Mouse (Mus musculus): ENCODE data around the gene Ppm1h. TPM values are rescaled to one million over a fixed set of nuclear protein-coding genes. Genes with fewer than 3 reads are reported as not detected.
"Not testable (repeated sequence)": the region's sequence is repeated elsewhere in the genome, so short reads cannot be mapped to it uniquely, and the experiment has no call there.

Ppm1h gene
- polyA plus RNA-seq, 1 experiment from 2014 or later = 31.2 TPM

DNA sequence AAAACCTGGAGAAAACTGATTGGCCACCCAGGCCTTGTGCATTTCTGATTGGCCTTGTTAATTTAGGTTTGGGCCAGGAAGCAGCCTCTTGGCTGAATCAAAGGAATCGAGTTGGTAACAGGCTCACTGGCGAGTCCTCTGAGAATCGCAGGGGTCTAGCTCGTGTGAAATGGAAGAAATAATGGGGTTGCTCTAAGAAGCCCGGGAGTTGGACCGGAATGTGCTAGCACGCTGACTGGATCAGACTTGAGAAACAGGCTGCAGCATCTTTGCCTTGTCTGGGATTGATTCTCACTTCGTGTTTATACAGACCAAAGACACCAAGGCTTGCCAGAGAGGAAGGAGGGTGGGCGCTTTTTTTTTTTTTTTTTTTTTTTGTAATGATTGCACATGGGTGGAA lies 282.9 kb downstream of the Ppm1h start:
- WGBS = 59% methylated on average over 9 of the region's 9 CpGs
- Histone ChIP-seq H3K36me3 (no peaks in the 10 kb centered on the region), H3K4me3 (no peak overlapping the region), H3K4me1 (replicated peaks) (peaks cover 33% of the 10 kb centered on the region), H3K4me2 (no peak overlapping the region), H3K9me3 (no peaks in the 10 kb centered on the region), H3K27me3 (no peaks in the 10 kb centered on the region), H3K9ac (no peak overlapping the region), H3K27ac (replicated peaks) (no peak overlapping the region)
- ATAC-seq (ENCODE audit: low FRiP score, low read depth) = no peak

DNA sequence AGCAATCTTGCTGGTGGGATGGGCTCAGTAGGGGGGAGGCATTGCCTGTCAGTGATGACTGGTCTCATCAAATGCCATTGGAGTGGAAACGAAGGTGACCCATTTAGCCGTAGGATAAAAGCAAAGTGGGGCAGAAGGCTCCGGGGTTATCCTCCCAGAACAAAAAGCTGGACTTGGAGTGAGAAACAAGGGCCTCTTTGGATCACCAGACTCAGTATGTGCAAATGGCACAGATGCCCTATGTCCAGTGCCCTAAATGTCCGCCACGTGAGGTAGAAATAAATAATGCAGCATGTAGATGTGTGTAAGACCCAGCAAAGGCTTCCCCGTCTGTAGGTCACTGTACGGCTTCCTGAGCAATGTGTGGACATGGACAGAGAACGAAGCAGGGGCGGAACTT lies 284.1 kb downstream of the Ppm1h start:
- no peaks in the 10 kb centered on the region for H3K36me3 ChIP-seq
- no peaks in the 10 kb centered on the region for H3K9me3 ChIP-seq
- H3K4me2 ChIP-seq = no peak overlapping the region
- no peak overlapping the region for H3K4me3 ChIP-seq
- peaks cover 33% of the 10 kb centered on the region for H3K4me1 ChIP-seq (replicated peaks)
- no peak overlapping the region for H3K9ac ChIP-seq
- 53% methylated on average over 9 of the region's 9 CpGs for WGBS
- H3K27me3 ChIP-seq = no peaks in the 10 kb centered on the region
- no peak overlapping the region for H3K27ac ChIP-seq (replicated peaks)
- ATAC-seq (ENCODE audit: low FRiP score, low read depth) = no peak

DNA sequence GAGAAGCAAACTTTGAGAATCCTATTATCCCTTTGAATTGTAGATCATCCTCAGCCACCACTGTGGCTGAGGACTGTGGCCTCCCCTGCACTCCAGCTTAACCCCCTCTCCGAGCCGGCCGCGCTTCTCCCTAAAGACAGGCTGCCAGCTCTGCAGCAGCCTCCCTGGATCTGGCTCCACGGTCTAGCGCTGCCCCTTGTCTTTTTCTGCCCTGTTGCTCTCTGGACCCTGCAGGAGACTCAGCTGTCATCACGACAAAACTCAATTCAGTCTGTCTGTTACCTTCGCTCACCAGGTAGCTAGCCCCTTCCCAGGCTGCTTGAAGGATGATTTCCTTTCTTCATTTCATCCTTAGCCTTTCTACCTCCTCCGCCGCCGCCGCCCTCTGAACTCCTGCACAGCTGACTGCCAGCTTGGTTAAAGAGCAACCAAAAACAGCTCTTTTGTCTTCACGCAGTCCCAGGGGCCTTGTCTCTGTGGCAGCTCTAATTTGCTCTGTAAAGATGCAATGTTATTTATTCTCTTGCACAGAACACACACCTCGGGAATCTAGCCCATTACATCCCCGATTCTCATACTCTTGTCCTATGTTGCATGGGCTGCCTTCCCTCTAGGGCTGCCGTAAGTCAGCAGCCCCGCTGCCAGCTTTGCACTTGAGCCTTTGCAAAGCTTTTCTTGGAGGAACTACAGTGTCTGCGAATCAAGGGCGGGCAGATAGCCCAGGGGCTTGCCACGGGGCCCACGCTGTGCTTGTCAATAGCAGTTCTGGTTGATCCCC lies 285.1 kb downstream of the Ppm1h start:
- ATAC-seq (ENCODE audit: low FRiP score, low read depth) = peak; percentile 54
- Histone ChIP-seq H3K27me3 (no peaks in the 10 kb centered on the region), H3K4me2 (peak overlapping the region; percentile 52), H3K27ac (replicated peaks) (peak overlapping the region; percentile 71), H3K36me3 (no peaks in the 10 kb centered on the region), H3K4me1 (replicated peaks) (peaks cover 33% of the 10 kb centered on the region), H3K4me3 (peak overlapping the region; percentile 6), H3K9me3 (no peaks in the 10 kb centered on the region), H3K9ac (peak overlapping the region; percentile 21)
- WGBS = 1% methylated on average over 21 of the region's 21 CpGs

DNA sequence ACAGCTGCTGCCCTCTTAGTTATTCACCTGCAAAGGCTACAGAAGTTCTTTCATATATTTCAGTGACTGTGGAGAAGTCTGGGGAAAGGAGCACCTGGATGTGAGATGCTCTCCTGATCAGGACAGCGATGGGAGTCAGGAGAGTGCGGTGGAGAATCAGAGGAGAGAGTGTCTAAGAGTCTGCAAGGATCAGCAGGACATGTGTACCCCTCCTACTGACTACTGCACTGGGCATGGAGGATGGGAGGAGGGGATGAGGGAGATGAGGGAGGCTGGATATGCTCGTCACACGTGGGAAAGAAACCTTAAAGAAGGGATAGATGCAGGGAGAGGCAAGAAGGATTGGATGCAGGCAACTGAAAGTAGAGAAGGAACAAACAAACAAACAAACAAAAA lies 285.7 kb downstream of the Ppm1h start:
- H3K36me3 ChIP-seq = no peaks in the 10 kb centered on the region
- peaks cover 33% of the 10 kb centered on the region for H3K4me1 ChIP-seq (replicated peaks)
- H3K9me3 ChIP-seq = no peaks in the 10 kb centered on the region
- ATAC-seq (ENCODE audit: low FRiP score, low read depth) = peak; percentile 23; the same call in 1 of the 2 replicates
- 0 out of 2 replicates have a peak overlapping the region, but pooled peaks have one; percentile 21 for H3K9ac ChIP-seq
- no peaks in the 10 kb centered on the region for H3K27me3 ChIP-seq
- peak overlapping the region; percentile 52 for H3K4me2 ChIP-seq
- peak overlapping the region; percentile 71 for H3K27ac ChIP-seq (replicated peaks)
- 17% methylated on average over 4 of the region's 4 CpGs for WGBS
- H3K4me3 ChIP-seq = 0 out of 2 replicates have a peak overlapping the region, but pooled peaks have one; percentile 6

- whole genome bisulfite sequencing = 47% methylated on average over 5 of the region's 5 CpGs
- not testable (repeated sequence) for ATAC-seq (ENCODE audit: low FRiP score, low read depth); H3K9me3 ChIP-seq; H3K27ac ChIP-seq (replicated peaks); H3K4me2 ChIP-seq; H3K4me3 ChIP-seq; H3K9ac ChIP-seq; H3K36me3 ChIP-seq; H3K27me3 ChIP-seq
- H3K4me1 ChIP-seq (replicated peaks) = peaks cover 30% of the 10 kb centered on the region
Observed at GRCm38 (mm10) chr10:122965650-122966049, 287.1 kb downstream of the Ppm1h start.

DNA sequence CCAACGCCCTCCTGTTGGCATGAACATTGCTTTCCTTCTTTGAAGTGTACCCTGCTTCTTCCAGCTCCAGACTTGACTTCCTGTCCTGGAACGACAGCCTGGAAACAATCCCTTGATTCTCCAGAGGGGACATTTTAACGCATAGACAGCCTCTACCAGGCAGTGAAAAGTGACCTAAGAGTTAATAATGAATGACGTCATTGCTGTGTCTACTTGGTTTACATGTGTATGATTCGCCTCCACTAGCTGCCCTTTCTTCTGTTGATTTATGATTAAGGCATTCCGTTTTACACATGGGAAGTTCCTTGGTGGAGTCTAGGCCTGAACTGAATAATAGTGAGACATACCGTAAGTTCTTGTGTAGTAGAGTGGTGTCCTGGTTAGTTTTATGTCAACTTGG lies 287.9 kb downstream of the Ppm1h start:
- WGBS = 74% methylated on average over 7 of the region's 7 CpGs
- Histone ChIP-seq H3K4me2 (no peak overlapping the region), H3K27ac (replicated peaks) (no peak overlapping the region), H3K27me3 (no peaks in the 10 kb centered on the region), H3K4me3 (no peak overlapping the region), H3K9me3 (no peaks in the 10 kb centered on the region), H3K4me1 (replicated peaks) (peaks cover 28% of the 10 kb centered on the region), H3K9ac (no peak overlapping the region), H3K36me3 (no peaks in the 10 kb centered on the region)
- ATAC-seq (ENCODE audit: low FRiP score, low read depth) = no peak

- ATAC-seq (ENCODE audit: low FRiP score, low read depth) = no peak
- Histone ChIP-seq H3K4me2 (no peak overlapping the region), H3K4me1 (replicated peaks) (0 out of 2 replicates have a peak, but pooled peaks cover 3% of the 10 kb centered on the region), H3K27me3 (no peaks in the 10 kb centered on the region), H3K4me3 (no peak overlapping the region), H3K27ac (replicated peaks) (no peak overlapping the region), H3K36me3 (no peaks in the 10 kb centered on the region), H3K9me3 (no peaks in the 10 kb centered on the region), H3K9ac (no peak overlapping the region)
- 91% methylated on average over 7 of the region's 7 CpGs for WGBS
Observed at GRCm38 (mm10) chr10:122970188-122970587, 291.6 kb downstream of the Ppm1h start.

- H3K27me3 ChIP-seq = no peaks in the 10 kb centered on the region
- no peak overlapping the region for H3K9ac ChIP-seq
- H3K4me1 ChIP-seq (replicated peaks) = 0 out of 2 replicates have a peak, but pooled peaks cover 4% of the 10 kb centered on the region
- H3K9me3 ChIP-seq = no peaks in the 10 kb centered on the region
- ATAC-seq (ENCODE audit: low FRiP score, low read depth) = no peak
- H3K4me2 ChIP-seq = no peak overlapping the region
- H3K27ac ChIP-seq (replicated peaks) = no peak overlapping the region
- H3K36me3 ChIP-seq = no peaks in the 10 kb centered on the region
- no peak overlapping the region for H3K4me3 ChIP-seq
Observed at GRCm38 (mm10) chr10:122973241-122973640, 294.7 kb downstream of the Ppm1h start.

- Histone ChIP-seq H3K4me1 (replicated peaks) (0 out of 2 replicates have a peak, but pooled peaks cover 4% of the 10 kb centered on the region), H3K4me2 (no peak overlapping the region), H3K4me3 (no peak overlapping the region), H3K27me3 (no peaks in the 10 kb centered on the region), H3K27ac (replicated peaks) (no peak overlapping the region), H3K36me3 (no peaks in the 10 kb centered on the region; the same call in 1 of the 2 replicates), H3K9me3 (no peaks in the 10 kb centered on the region), H3K9ac (no peak overlapping the region)
- WGBS = 68% methylated on average over 9 of the region's 9 CpGs
- ATAC-seq (ENCODE audit: low FRiP score, low read depth) = no peak
Observed at GRCm38 (mm10) chr10:122976038-122976437, 297.5 kb downstream of the Ppm1h start.

- no peaks in the 10 kb centered on the region for H3K27me3 ChIP-seq
Observed at GRCm38 (mm10) chr10:122979356-122979755, 300.8 kb downstream of the Ppm1h start.

DNA sequence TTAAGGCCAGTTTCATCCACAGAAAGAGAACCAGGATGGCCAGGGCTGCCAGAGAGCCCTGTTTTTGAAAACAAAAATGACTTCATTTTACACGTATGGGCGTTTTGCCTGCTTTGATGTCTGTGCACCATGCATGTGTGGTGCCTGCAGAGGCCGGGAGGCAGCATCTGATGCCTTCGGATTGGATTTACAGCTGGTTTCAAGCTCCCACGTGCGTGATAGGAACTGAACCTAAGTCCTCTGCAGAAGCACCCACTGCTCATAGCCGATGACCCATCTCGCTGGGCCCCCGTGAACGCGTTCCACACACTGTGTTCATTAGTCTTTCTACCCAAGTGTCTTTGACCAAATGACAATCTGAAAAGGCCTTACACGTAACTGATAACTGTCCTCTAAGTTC lies 301.6 kb downstream of the Ppm1h start:
- no peak for ATAC-seq (ENCODE audit: low FRiP score, low read depth)
- no peaks in the 10 kb centered on the region; the same call in 1 of the 2 replicates for H3K36me3 ChIP-seq
- no peak overlapping the region for H3K4me2 ChIP-seq
- H3K9me3 ChIP-seq = no peaks in the 10 kb centered on the region
- H3K27ac ChIP-seq (replicated peaks) = no peak overlapping the region
- H3K4me1 ChIP-seq (replicated peaks) = peaks cover 28% of the 10 kb centered on the region
- no peak overlapping the region for H3K4me3 ChIP-seq
- WGBS = 97% methylated on average over 12 of the region's 12 CpGs
- no peaks in the 10 kb centered on the region for H3K27me3 ChIP-seq
- no peak overlapping the region for H3K9ac ChIP-seq

More at GRCm38 (mm10) chr10:122979356-122979755, 300.8 kb downstream of the Ppm1h start:
- Histone ChIP-seq H3K27ac (replicated peaks) (no peak overlapping the region), H3K9me3 (no peaks in the 10 kb centered on the region), H3K4me3 (no peak overlapping the region), H3K36me3 (no peaks in the 10 kb centered on the region; the same call in 1 of the 2 replicates), H3K9ac (no peak overlapping the region), H3K4me2 (no peak overlapping the region), H3K4me1 (replicated peaks) (peaks cover 26% of the 10 kb centered on the region)
- ATAC-seq (ENCODE audit: low FRiP score, low read depth) = 0 out of 2 replicates have a peak, but pooled peaks have one; percentile 21

- Histone ChIP-seq H3K27ac (replicated peaks) (peak overlapping the region; percentile 100), H3K9me3 (no peaks in the 10 kb centered on the region), H3K4me1 (replicated peaks) (peaks cover 39% of the 10 kb centered on the region), H3K9ac (peak overlapping the region; percentile 98), H3K27me3 (no peaks in the 10 kb centered on the region), H3K4me2 (peak overlapping the region; percentile 81), H3K36me3 (no peaks in the 10 kb centered on the region; the same call in 1 of the 2 replicates), H3K4me3 (peak overlapping the region; percentile 98)
- WGBS = 46% methylated on average over 11 of the region's 11 CpGs
- ATAC-seq (ENCODE audit: low FRiP score, low read depth) = no peak
Observed at GRCm38 (mm10) chr10:122982909-122983578, 304.5 kb downstream of the Ppm1h start.
